Mouse (Mus musculus) right cerebral cortex, postnatal 36 days (tissue): ENCODE measurements at regions not wholly inside any gene's neighbourhood (a gene's known extent, or its start where the extent isn't known, plus 50 kb on each side); places are given as distances from the start of the nearest gene placed in this dataset.
"Not testable (repeated sequence)": the region's sequence is repeated elsewhere in the genome, so short reads cannot be mapped to it uniquely, and the experiment has no call there.

Experiments used
- DNase-seq, 2 experiments: peaks; one replicate each; pipeline ENCODE4 v3.0.0; 2022; ENCODE audit warnings: low spot score in 2 of 2, mixed read lengths in 1 of 2

- not testable (repeated sequence) for DNase-seq
These were observed 313.5 kb upstream of the Nectin3 start for GRCm38 (mm10) chr16:46811835-46812234.

GRCm38 (mm10) chr16:46807476-46807875, 309.2 kb upstream of the Nectin3 start:
- no peak for DNase-seq

- no peak for DNase-seq
These were observed 278.0 kb upstream of the Nectin3 start for GRCm38 (mm10) chr16:46776367-46776766.

GRCm38 (mm10) chr16:46769383-46769782, 271.1 kb upstream of the Nectin3 start:
- peak in 1 of 2 experiments; percentile 6 for DNase-seq

GRCm38 (mm10) chr16:46768376-46768775, 270.1 kb upstream of the Nectin3 start:
- no peak for DNase-seq

GRCm38 (mm10) chr16:46735140-46735539, 236.8 kb upstream of the Nectin3 start:
- DNase-seq, result no peak

GRCm38 (mm10) chr16:46728424-46728823, 230.1 kb upstream of the Nectin3 start:
- DNase-seq, result no peak

GRCm38 (mm10) chr16:46723660-46724059, 225.3 kb upstream of the Nectin3 start:
- DNase-seq, result no peak

- no peak for DNase-seq
These were observed 181.5 kb upstream of the Nectin3 start for GRCm38 (mm10) chr16:46679787-46680186.

GRCm38 (mm10) chr16:46669590-46669989, 171.3 kb upstream of the Nectin3 start:
- DNase-seq, result no peak

- DNase-seq, result no peak
These were observed 167.2 kb upstream of the Nectin3 start for GRCm38 (mm10) chr16:46665566-46665965.

- DNase-seq, result no peak
These were observed 164.7 kb upstream of the Nectin3 start for GRCm38 (mm10) chr16:46663008-46663407.

GRCm38 (mm10) chr16:46655041-46655440, 156.7 kb upstream of the Nectin3 start:
- DNase-seq, result no peak

- DNase-seq, result no peak
These were observed 127.5 kb upstream of the Nectin3 start for GRCm38 (mm10) chr16:46625807-46626206.

GRCm38 (mm10) chr16:46623246-46623645, 124.9 kb upstream of the Nectin3 start:
- no peak for DNase-seq

GRCm38 (mm10) chr16:46619871-46620270, 121.5 kb upstream of the Nectin3 start:
- DNase-seq, result no peak

GRCm38 (mm10) chr16:46617544-46618335, 119.4 kb upstream of the Nectin3 start:
- DNase-seq, result no peak

GRCm38 (mm10) chr16:46616606-46617005, 118.3 kb upstream of the Nectin3 start:
- DNase-seq, result no peak

GRCm38 (mm10) chr16:46613062-46613818, 114.9 kb upstream of the Nectin3 start:
- no peak for DNase-seq

- DNase-seq, result no peak
These were observed 107.5 kb upstream of the Nectin3 start for GRCm38 (mm10) chr16:46605879-46606203.

GRCm38 (mm10) chr16:46605001-46605878, 106.9 kb upstream of the Nectin3 start:
- no peak for DNase-seq

GRCm38 (mm10) chr16:46592618-46593253, 94.4 kb upstream of the Nectin3 start:
- DNase-seq, result no peak
